Mouse (Mus musculus) stomach, postnatal 0 days (tissue): Measurements from ENCODE around the gene Kat14.

Experiments used
- CTCF ChIP-seq: IDR thresholded peaks from 2 replicates; pipeline ENCODE4 v1.5.1; 2016; ENCODE audit warnings: antibody characterized with exemption, low read depth, mild to moderate bottlenecking, moderate library complexity
- EP300 ChIP-seq: optimal IDR thresholded peaks from 2 replicates; pipeline ENCODE3; 2016; ENCODE audit warnings: antibody characterized with exemption

DNA sequence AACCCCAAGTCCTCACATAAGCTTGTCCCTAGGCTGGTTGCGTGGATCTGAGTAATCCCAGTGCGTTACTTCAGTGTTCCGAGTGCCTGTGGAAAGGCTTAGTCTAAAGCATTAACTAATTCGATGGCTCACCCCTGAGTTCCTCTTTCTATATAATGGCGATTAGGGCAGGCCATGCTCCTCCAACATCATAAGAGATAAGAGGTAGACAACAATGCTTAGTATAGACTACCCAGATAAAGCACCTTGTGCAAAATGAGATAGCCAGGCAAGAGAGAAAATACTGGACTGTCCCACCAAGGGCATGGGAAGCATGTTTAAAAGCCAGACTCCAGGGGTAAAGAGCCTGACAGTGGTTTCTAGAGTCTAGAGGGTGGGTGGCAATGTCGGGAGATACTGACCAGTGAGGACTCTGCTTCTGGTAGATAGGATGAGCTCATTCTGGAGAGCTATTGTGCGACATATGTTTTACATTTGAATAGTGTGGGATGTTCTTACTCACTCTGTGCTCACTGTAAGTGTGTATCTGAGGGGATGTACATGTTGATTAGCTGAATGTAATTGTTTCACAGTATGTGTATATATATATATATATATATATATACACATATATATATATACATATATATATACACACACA is 77.7 kb downstream of the Kat14 start:
- TF ChIP-seq CTCF (no peak), EP300 (no peak)
